Mouse (Mus musculus) 416B (cell line): ENCODE measurements around the gene Cd276.
A peak's percentile ranks its signal among the peaks of the same experiment; 100 is the strongest.

Experiments
- DNase-seq: peaks from one replicate; pipeline ENCODE4 v3.0.0; 2011; ENCODE audit warnings: low read depth

Cd276 gene

GRCm38 (mm10) chr9:58513749-58514148 is 41.5 kb downstream of the Cd276 start:
- no peak for DNase-seq

- DNase-seq = no peak
These were observed 44.8 kb downstream of the Cd276 start for GRCm38 (mm10) chr9:58510452-58510851.

GRCm38 (mm10) chr9:58507216-58508005 is 47.8 kb downstream of the Cd276 start:
- no peak for DNase-seq

GRCm38 (mm10) chr9:58500946-58501345 is 54.3 kb downstream of the Cd276 start:
- DNase-seq = peak; percentile 9

- no peak for DNase-seq
These were observed 57.3 kb downstream of the Cd276 start for GRCm38 (mm10) chr9:58497942-58498341.

- DNase-seq = peak; percentile 3
These were observed 58.6 kb downstream of the Cd276 start for GRCm38 (mm10) chr9:58496470-58497182.

GRCm38 (mm10) chr9:58495035-58495434 is 60.2 kb downstream of the Cd276 start:
- no peak for DNase-seq

GRCm38 (mm10) chr9:58490391-58490790 is 64.8 kb downstream of the Cd276 start:
- DNase-seq = no peak

- DNase-seq = no peak
These were observed 65.4 kb downstream of the Cd276 start for GRCm38 (mm10) chr9:58489865-58490165.

- no peak for DNase-seq
These were observed 65.9 kb downstream of the Cd276 start for GRCm38 (mm10) chr9:58489133-58489864.

- no peak for DNase-seq
These were observed 67.1 kb downstream of the Cd276 start, which contains the start of gene Insyn1 for GRCm38 (mm10) chr9:58487851-58488801. Insyn1 (plus strand) TSS chr9:58488603.

- DNase-seq = no peak
These were observed 68.2 kb downstream of the Cd276 start for GRCm38 (mm10) chr9:58487076-58487475.
